In the genomic region with DNA sequence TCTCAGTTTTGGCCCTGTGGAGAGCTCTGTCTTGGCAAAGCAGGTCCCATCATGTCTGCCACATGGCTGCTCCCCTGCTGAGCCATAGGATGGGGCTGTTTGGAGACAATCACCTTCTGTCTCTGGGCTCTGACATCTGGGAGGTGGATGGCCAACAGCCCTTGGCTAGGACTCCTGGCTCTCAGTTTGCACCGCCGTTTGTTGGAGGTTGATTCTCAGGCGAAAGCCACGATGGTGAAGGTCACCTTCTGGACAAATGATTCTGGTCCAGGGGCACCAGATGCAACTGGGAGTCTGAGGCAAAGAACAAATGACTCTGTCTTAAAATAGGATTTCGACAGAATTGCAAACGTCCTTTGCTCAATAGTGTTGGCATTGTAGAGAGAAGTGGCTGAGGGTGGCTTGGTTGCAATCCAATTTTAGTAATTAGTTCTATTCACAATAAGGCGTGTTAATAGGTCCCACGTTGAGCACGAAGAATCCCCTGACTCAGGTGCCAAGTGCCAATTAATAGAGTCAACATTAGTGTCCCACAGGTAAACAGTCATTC, we compare ENCODE assay signal across 10 mouse cellular contexts. TPM values are rescaled to one million over a fixed set of nuclear protein-coding genes. Genes with fewer than 3 reads are reported as not detected.
DNase-seq lines count a peak whose midpoint lies in the region; ATAC-seq and TF ChIP-seq lines count a peak whose summit lies in the region.
"Had no signal": no experiment of that assay in that cellular context is flagged by ENCODE, and none has a peak within 500 bp of the region (broad histone marks: within the 10 kb centered on the region; RNA-seq: fewer than 3 reads in every experiment).

No protein-coding gene starts in this region.

- no peak for ATAC-seq in hindbrain, embryonic 13.5 days (ENCODE audit: low FRiP score)
- ATAC-seq in common myeloid progenitor, adult 5-6 weeks (replicated peaks; ENCODE audit: low read depth, poor library complexity, severe bottlenecking), result peak; percentile 10; the same call in 1 of the 2 replicates
- ATAC-seq: midbrain, embryonic 13.5 days had no signal

- no peaks in the 10 kb centered on the region for H3K36me3 ChIP-seq in hindbrain, embryonic 10.5 days
- no peaks in the 10 kb centered on the region for H3K36me3 ChIP-seq in hindbrain, embryonic 13.5 days
- H3K36me3 ChIP-seq: limb, embryonic 10.5 days; midbrain, embryonic 13.5 days had no signal

- no peaks in the 10 kb centered on the region for H3K27me3 ChIP-seq in hindbrain, embryonic 10.5 days (ENCODE audit: insufficient read depth, poor library complexity, severe bottlenecking)
- H3K27me3 ChIP-seq in hindbrain, embryonic 13.5 days, result no peaks in the 10 kb centered on the region
- H3K27me3 ChIP-seq: midbrain, embryonic 13.5 days had no signal

- peaks cover 19% of the 10 kb centered on the region for H3K4me1 ChIP-seq in hindbrain, embryonic 10.5 days (replicated peaks)
- H3K4me1 ChIP-seq in hindbrain, embryonic 13.5 days (replicated peaks), result peaks cover 14% of the 10 kb centered on the region
- H3K4me1 ChIP-seq: limb, embryonic 10.5 days; midbrain, embryonic 13.5 days had no signal

- no peak overlapping the region for H3K9ac ChIP-seq in hindbrain, embryonic 13.5 days
- H3K9ac ChIP-seq: midbrain, embryonic 13.5 days had no signal

- no peak overlapping the region for H3K4me3 ChIP-seq in hindbrain, embryonic 10.5 days
- no peak overlapping the region for H3K4me3 ChIP-seq in hindbrain, embryonic 13.5 days
- H3K4me3 ChIP-seq: limb, embryonic 10.5 days; midbrain, embryonic 13.5 days had no signal

- peak overlapping the region; percentile 46; the same call in 1 of the 2 replicates for H3K27ac ChIP-seq in hindbrain, embryonic 10.5 days
- no peak overlapping the region for H3K27ac ChIP-seq in hindbrain, embryonic 13.5 days
- H3K27ac ChIP-seq: limb, embryonic 10.5 days; midbrain, embryonic 13.5 days had no signal

- no peak for DNase-seq in hindbrain, embryonic 10.5 days (ENCODE audit: low spot score)
- DNase-seq in brain, embryonic 14.5 days (ENCODE audit: low read depth), result peak; percentile 87
- peak; percentile 30 to 53 for DNase-seq in layer of hippocampus, postnatal 36 days
- no peak for DNase-seq in embryo, embryonic 10.5 days (ENCODE audit: low spot score)
- no peak for DNase-seq in kidney, postnatal 14 days
- DNase-seq: adrenal gland, postnatal 14 days had no signal

- no peak for TF ChIP-seq CTCF in brain, embryonic 14.5 days (IDR thresholded peaks at IDR 0.05; ENCODE audit: borderline replicate concordance, extremely low read depth, insufficient read depth, insufficient read length)

- WGBS in hindbrain, embryonic 10.5 days, result 86% methylated on average over 9 of the region's 9 CpGs
- 67% methylated on average over 9 of the region's 9 CpGs for WGBS in hindbrain, embryonic 13.5 days

- no peaks in the 10 kb centered on the region for H3K9me3 ChIP-seq in hindbrain, embryonic 10.5 days
- H3K9me3 ChIP-seq in hindbrain, embryonic 13.5 days, result no peaks in the 10 kb centered on the region
- H3K9me3 ChIP-seq: limb, embryonic 10.5 days; midbrain, embryonic 13.5 days had no signal

- TF ChIP-seq POLR2A in brain, embryonic 14.5 days (IDR thresholded peaks at IDR 0.05; ENCODE audit: borderline replicate concordance, extremely low read depth, insufficient read depth, insufficient read length, poor library complexity, severe bottlenecking), result no peak

- no peak overlapping the region for H3K4me2 ChIP-seq in hindbrain, embryonic 13.5 days
- H3K4me2 ChIP-seq: midbrain, embryonic 13.5 days had no signal

RNA-seq across cellular contexts. Expression of gene Cxcr4, which starts 30.7 kb away (rescaled TPM):
- 18.5 and 19.0 TPM in 2 replicates for polyA plus RNA-seq in hindbrain, embryonic 10.5 days (2016; fragmentation: Nextera tagmentation; extraction: Ambion mirVana)
- polyA plus RNA-seq in hindbrain, embryonic 13.5 days (2015; fragmentation: Nextera tagmentation; extraction: Ambion mirVana), result 15.4 and 15.5 TPM in 2 replicates
- polyA plus RNA-seq in brain, embryonic 14.5 days (2012; rRNA removed), result 96.9 and 115 TPM in 2 replicates
- 77.8 and 110 TPM in 2 replicates for total RNA-seq in common myeloid progenitor, adult 5-6 weeks (2017)
- total RNA-seq in layer of hippocampus, postnatal 36 days (2021), result 1 to 10 TPM; 5.9 to 6.1 TPM

Comparison
In these comparisons a context has a peak if more than half of its experiments do, and no peak if none do; other contexts are left out.
1. DNase-seq: peak in brain, embryonic 14.5 days (single experiment) and layer of hippocampus, postnatal 36 days (2 of 2); none in hindbrain, embryonic 10.5 days (single experiment), embryo, embryonic 10.5 days (single experiment) and kidney, postnatal 14 days (single experiment).